Mouse (Mus musculus) hindlimb bud, embryonic 11.5 days (tissue): ENCODE results near the gene Cdc14b.

ENCODE experiments used
- DNase-seq: peaks from one replicate; pipeline ENCODE4 v3.0.0-alpha.2; 2012; ENCODE audit warnings: low read depth, low spot score; ENCODE audit errors: extremely low spot score

The Cdc14b gene

GRCm38 (mm10) chr13:64274879-64275753 lies at the start of gene Cdc14b:
Gene Cdc14b, minus strand, starts transcription at chr13:64275290.
- peak; percentile 88 for DNase-seq

GRCm38 (mm10) chr13:64322561-64323281 lies 47.6 kb upstream of the Cdc14b start:
- DNase-seq: no peak

GRCm38 (mm10) chr13:64320334-64320733 lies 45.2 kb upstream of the Cdc14b start:
- no peak for DNase-seq

- DNase-seq: no peak
Measured at GRCm38 (mm10) chr13:64319782-64320181, 44.7 kb upstream of the Cdc14b start.

GRCm38 (mm10) chr13:64318355-64318754 lies 43.3 kb upstream of the Cdc14b start:
- DNase-seq: no peak

- peak; percentile 73 for DNase-seq
Measured at GRCm38 (mm10) chr13:64315483-64316050, 40.5 kb upstream of the Cdc14b start.

- DNase-seq: no peak
Measured at GRCm38 (mm10) chr13:64314041-64314440, 39.0 kb upstream of the Cdc14b start.

- DNase-seq: no peak
Measured at GRCm38 (mm10) chr13:64312916-64313289, 37.8 kb upstream of the Cdc14b start.

GRCm38 (mm10) chr13:64312024-64312915 lies 37.2 kb upstream of the Cdc14b start, which contains the start of gene Aaed1:
Gene Aaed1, minus strand, starts transcription at chr13:64312710.
- peak; percentile 37 for DNase-seq

GRCm38 (mm10) chr13:64311266-64311665 lies 36.2 kb upstream of the Cdc14b start:
- DNase-seq: no peak

- DNase-seq: no peak
Measured at GRCm38 (mm10) chr13:64310585-64310984, 35.5 kb upstream of the Cdc14b start.

- no peak for DNase-seq
Measured at GRCm38 (mm10) chr13:64309842-64310241, 34.8 kb upstream of the Cdc14b start.

GRCm38 (mm10) chr13:64309036-64309435 lies 33.9 kb upstream of the Cdc14b start:
- no peak for DNase-seq

GRCm38 (mm10) chr13:64307508-64307907 lies 32.4 kb upstream of the Cdc14b start:
- DNase-seq: no peak

GRCm38 (mm10) chr13:64306078-64306477 lies 31.0 kb upstream of the Cdc14b start:
- peak; percentile 39 for DNase-seq

GRCm38 (mm10) chr13:64299069-64299468 lies 24.0 kb upstream of the Cdc14b start:
- DNase-seq: no peak

- no peak for DNase-seq
Measured at GRCm38 (mm10) chr13:64286791-64287190, 11.7 kb upstream of the Cdc14b start.

GRCm38 (mm10) chr13:64286321-64286720 lies 11.2 kb upstream of the Cdc14b start:
- DNase-seq: no peak

GRCm38 (mm10) chr13:64284676-64285075 lies 9.6 kb upstream of the Cdc14b start:
- DNase-seq: no peak

GRCm38 (mm10) chr13:64280940-64281339 lies 5.8 kb upstream of the Cdc14b start:
- DNase-seq: no peak

GRCm38 (mm10) chr13:64275754-64276127 lies 651 bp upstream of the Cdc14b start:
- DNase-seq: no peak
